Mouse (Mus musculus): ENCODE measurements around the gene Zfp526. TPM values are rescaled to one million over a fixed set of nuclear protein-coding genes. Genes with fewer than 3 reads are reported as not detected.
"Not testable (repeated sequence)": the region's sequence is repeated elsewhere in the genome, so short reads cannot be mapped to it uniquely, and the experiment has no call there.

Gene Zfp526
- total RNA-seq, 2 experiments from 2014 or later, result 9.3 to 9.4 TPM

DNA sequence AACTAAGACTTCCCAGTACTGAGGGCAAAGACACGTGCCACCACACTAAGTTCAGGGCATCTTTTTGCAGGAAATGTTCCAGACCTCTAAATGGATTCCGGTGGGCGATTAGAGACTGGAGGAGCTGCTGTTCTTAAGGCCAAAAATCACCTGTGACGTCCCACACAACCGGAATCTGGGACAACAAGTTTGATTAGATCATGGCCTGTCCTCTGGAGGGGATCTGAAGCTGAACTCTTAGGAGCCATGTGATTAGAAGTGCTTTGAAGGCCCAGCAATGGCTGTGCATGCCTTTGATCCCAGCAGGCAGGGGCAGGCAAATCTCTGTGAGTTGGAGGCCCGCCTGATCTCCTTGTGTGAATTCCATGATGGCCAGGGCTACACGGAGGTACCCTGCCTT, 19.4 kb downstream of the Zfp526 start:
- DNase-seq, result no peak

DNA sequence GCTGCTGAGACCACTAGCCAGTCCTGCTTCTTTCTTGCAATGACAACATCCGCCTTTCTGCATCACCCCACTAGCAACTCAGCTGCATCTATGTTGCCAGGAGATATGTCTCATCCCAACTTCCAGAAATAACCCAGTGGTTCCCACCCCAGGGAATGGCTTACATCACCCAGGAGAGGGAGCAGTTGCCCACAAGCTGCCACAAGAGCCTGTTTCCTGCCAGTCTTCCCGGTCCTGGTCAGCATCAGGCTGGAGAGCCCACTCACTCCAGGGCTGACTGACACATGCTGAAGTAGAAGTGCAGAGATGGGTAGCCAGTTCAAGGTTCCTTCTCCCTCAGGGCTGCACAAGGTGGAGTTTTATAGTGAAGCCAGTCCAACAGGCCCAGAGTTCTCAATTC, 19.8 kb downstream of the Zfp526 start:
- DNase-seq, result peak; percentile 72 to 77

DNA sequence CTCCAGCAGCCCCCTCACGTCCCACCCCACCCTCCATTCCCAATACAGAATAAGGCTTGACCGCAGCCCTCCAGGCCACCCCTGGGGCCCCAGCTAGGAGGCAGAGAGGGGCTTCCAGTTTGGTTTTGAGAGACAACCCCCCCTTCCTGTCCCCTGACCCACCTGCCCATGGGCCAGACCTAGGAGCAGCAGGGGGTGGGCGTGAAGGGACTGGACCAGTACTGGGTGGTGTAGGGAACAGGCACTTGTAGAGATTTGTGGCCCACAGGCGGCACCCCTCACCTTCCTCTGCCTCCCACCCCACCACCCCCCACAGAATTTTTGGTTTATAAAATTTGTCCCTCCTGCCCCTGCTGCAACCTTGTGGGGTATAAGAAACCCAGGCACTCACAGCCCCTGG, 22.1 kb downstream of the Zfp526 start:
- DNase-seq, result no peak

DNA sequence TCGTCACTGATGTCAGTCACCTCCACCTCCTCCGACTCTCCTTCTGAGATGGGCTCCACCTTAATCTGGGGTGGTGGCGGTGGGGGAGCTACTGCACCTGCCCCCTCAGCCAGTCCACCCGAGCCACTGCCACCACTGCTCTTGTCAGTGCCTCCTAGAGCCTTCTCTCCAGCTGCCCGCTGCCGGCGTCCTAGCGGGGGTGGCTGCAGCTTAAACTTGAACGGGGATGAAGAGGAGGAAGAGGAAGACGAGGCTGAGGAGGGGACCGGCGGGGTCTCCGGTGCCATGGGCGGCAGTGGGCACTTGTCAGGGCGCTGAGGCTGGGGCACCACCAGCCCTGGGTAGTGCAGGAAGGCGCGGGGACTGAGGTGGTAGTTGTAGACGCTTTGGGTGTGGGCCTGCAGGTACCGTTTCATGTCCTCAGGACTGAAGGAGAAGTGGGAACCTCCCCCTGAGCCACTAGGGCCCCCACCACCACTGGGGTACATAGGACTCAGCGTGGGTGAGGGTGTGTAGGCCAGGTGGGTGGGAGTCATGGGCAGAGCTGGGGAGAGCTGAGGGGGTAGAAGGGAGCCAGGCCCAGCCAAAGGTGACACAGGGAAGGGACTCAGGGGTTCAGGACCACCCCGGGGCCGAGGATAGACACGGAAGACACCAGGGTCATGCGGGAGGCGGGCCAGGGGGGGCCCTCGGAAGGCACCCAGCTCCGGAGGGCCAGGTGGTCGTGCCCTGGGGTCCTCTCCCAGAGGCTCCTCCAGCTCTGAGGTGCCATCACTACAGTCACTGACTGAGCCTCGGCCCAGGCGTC, 23.5 kb downstream of the Zfp526 start:
- DNase-seq, result no peak

DNA sequence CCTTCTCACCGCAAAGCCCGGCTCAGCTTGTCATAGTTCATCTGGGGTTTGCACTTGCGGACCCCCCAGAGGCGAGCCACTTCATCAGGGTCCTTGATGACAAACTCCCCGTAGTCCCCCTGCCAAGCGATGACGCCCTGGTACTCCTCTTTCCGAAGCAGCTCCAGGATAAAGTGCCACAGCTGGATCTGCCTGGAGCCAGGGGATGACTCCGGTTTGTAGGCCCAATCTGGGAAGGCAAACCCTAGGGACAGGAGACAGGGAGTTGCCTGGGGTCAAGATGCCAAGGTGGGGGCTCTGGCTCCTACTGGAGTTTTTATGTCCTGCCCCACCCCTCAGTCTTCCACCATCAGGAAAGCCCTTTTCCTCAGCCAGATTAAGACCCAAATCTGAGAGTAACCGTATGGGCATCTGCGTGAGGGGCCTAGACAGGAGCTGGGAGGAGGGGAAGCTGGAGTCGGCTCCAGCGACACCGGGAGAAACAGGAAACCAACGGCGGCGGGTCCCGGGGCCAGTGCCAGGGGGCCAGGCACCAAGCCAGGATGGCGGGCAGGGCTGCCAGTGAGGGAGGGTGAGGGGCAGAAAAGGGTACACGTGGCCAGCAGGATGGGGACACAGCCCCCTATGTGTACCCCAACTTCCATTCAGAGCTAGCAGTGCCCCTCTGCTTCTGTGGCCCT, 25.0 kb downstream of the Zfp526 start:
- DNase-seq, result peak; percentile 67 to 73

DNA sequence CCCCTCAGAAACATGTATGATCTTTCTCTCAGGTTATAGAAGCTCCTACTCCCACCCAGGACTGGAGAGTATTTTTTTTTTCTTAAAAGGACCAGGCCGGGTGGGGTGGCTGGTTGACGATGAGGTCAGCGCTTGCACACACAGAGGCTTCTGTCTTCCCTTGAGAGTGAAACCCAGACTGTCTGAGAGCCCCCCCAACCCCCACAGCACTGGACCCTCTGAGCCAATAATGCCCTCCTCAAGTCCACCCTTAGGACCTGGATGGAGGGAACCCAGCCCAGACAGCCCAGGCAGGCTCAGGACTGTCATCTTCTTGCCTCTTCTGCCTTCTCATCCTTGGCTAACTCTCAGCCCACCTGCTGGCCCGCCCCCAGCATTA, 25.5 kb downstream of the Zfp526 start:
- no peak for DNase-seq

DNA sequence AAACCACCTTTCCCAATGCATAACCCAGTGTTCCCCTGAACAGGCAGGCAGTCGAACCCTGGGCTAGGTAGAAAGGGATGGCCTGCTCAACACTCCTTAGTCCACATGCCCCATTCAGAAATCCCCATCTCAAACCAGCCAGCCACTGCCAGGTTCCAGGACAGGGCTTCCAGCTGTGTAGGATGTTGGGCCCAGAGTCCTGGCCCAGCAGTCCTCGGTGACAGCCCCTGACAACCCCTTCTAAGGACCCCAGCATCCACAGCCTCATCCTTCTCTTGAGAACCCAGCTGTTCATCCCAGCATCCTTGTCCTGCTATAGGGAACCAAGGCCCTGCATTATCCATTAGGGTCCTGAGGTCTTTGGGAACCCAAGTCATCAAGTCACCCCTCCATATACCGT, 26.3 kb downstream of the Zfp526 start:
- DNase-seq, result no peak

DNA sequence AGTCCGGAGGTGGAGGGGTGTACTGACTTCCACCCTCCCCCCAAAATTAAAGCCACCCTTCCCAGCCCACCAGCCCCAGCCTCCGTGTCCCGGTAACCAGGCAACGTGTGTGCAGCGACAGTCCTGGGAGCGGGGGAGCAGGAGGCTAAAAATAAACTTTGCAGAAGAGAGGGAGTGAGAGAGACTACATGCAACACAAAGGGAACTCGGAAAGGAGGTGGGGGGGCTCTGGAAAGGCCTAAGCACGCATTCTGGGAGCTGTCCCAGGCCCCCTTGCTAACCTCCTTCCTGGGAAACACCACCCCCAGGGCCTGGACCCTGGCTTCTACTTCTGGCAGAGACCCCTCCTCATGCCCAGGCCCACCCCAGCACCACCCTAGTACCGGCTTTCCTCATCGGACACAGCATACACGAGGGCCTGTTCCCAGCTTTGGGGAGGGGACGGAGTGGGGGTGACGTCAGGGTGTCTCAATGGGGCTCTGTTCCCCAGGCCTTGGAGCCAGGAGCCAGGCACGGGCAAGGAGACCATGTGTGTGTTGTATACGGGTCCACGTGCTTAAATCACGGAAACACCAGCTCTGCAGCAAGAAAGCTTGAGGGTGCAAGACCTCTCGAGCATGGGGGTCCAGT, 26.9 kb downstream of the Zfp526 start:
- peak; percentile 45 to 66 for DNase-seq

DNA sequence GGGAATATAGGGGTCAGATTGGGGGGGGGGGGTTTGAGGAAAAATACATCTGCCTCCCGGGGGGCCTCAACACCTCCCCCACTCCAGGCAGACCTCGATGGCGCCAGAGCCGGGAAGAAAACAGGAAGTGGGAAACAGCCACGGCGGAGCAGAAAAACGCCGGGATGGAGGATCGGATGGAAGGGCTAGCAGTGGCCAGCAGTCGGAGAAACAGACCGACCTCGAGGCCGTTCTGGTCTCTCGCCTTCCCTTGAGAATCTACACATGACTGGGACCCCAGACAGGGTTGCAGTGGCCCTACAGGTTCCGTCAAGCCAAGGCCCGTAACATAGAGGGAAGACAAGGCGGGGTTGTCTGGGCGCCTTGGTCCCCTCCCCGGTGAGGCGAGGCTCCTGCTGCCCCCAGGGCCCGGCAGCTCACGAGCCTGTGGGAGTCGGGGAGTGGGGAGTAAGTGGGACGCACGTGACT, 27.7 kb downstream of the Zfp526 start:
- peak in 1 of 2 experiments; percentile 39 for DNase-seq

DNA sequence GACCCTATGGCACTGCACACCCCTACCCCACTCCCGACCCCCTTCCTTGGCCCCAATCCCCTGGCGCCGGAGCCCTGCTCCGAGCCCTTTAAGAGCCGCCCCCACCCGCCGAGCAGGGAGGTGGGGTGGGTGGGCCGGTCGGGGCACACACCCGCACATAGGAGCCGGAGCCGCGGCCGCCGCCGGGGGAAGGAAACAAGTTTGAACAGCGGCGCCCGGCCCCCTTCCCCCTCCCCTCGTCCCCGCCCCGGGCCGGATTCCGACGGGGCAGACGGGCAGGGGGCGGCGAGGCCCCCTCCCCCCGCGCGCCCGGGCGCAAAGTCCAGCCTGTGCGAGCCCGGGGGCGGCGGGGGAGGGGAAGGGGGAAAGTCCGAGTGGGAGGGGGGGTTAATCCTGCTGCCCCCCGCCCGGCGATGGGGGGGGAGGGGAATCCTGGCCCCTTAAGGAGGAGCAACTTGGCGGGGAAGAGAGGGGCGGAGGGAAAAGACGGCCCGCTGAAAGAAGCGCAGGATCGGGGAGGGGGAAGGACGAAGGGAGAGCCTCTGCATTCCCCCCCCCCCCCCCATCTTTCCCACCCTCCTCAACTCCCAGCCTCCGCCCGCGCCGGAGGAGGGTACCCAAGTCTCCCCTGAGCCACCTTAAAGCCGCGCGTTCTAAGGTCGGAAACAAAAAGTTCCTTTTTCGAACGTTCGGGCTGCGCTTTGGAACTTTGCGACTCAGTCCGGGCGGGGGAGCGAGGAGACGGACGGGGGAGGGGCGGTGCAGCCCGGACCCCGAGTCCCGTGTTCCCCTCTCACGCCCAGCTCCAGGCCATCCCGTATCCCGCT, 28.3 kb downstream of the Zfp526 start:
- DNase-seq, result peak; percentile 74 to 87

DNA sequence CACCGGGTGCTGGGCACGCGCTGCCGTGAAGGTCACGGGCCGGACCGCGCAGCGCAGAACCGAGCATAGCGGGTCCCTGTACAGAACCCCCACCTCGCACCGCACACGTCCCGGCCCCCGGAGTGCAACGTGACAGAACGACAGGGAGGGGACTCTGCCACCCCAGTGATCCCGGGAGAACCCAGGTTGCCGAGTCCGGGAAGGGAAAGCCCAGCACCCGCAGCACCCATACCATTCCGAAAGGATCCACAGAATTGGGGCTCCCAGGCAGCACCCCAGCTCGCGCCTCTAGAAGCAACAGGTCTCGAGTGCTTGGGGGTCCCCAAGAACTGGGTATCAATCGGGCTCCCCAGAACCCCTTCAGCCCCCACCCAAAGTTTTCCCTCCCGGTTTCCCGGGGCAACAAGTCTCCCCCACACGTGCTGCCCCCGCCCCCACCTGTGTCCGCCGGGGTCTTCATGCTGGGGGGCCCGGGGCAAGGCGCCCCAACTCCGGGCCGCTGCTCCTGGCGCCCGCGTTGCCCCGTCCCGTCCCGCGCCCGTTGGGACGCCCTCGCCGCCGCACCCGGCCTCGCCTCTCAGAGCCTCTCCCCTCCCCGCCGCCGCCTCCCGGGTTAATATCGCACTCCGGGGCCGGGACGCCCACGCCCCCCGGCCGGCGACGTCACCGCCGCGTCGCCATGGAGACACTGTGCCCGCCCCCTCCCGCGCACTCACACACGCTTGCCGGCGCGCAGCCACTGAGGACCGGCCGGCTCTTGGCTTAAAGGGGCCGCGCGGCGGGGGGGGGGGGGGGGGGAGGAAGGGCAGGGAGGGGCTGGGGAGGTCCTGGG, 29.1 kb downstream of the Zfp526 start, which contains the start of gene Erf:
Gene Erf (minus strand): TSS at position 621 of the 832 bp plus-strand sequence.
- DNase-seq, result peak; percentile 96 to 97

DNA sequence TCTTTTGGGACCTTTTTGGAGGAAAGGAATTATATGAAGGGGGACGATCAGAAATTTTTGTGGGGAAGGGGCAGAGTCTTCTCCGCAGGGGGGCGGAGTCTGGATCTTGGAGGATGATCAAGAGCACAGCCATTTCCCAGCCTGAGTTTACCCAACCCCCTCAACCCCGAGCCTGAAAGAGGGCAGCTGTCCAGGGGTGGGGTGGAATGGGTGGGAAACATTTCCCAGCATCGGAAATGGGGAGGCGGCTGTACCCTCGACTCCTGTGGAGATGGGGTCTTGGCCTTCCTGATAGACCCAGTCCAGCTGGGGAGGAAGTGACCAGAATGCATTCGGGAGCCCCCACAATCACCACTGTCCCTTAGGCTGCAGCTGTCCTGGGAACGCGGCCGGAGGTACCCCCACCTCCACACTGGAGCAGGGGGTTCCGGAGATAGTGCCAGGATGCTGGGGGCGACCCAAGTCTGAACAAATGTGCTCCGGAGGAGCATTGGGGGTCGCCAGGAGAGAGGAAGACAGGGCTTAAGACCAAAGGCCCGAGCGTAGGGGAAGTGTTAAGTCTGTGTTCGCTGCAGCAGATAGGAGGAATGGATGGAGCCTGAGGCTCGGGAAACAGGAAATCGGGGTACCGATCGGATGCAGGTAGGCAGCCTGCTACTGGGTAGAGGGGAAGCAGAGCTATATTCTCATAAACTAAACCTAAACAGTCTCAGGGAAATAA, 30.0 kb downstream of the Zfp526 start:
- DNase-seq, result peak; percentile 35 to 71

DNA sequence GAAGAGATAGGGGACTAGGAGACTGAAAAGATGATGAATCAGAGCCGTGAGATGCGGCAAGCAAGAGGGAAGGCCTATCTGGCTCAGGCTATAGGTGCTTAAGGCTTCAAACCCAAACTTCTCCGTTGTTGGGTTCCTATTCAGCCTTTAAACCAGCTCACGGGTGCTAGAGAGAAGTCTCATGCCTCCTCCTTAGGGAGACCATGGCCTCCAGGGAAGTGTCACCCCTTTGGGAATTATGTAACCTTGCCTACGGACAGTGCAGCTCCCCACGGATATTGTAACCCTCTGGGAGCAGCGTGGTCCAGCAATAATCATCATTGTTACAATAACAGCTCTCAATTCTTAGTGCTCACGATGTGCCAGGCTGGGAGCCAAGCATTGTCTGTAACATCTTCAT, 30.6 kb downstream of the Zfp526 start:
- no peak for DNase-seq

DNA sequence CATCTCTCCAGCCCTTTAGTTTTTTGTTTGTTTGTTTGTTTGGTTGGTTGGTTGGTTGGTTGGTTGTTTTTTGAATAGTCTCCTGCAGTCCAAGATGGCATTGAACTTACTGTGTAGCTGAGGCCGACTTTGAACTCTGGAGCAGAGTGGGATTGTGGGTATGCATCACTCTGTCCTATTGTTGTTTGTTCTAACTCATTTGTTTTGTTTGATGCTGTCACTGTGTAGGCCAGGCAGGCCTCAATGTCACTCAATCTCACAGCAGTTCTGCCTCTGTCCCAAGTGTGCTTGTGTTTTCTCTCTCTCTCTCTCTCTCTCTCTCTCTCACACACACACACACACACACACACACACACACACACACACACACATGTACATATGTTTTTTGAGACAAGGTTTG, 40.7 kb downstream of the Zfp526 start:
- no peak for DNase-seq

DNA sequence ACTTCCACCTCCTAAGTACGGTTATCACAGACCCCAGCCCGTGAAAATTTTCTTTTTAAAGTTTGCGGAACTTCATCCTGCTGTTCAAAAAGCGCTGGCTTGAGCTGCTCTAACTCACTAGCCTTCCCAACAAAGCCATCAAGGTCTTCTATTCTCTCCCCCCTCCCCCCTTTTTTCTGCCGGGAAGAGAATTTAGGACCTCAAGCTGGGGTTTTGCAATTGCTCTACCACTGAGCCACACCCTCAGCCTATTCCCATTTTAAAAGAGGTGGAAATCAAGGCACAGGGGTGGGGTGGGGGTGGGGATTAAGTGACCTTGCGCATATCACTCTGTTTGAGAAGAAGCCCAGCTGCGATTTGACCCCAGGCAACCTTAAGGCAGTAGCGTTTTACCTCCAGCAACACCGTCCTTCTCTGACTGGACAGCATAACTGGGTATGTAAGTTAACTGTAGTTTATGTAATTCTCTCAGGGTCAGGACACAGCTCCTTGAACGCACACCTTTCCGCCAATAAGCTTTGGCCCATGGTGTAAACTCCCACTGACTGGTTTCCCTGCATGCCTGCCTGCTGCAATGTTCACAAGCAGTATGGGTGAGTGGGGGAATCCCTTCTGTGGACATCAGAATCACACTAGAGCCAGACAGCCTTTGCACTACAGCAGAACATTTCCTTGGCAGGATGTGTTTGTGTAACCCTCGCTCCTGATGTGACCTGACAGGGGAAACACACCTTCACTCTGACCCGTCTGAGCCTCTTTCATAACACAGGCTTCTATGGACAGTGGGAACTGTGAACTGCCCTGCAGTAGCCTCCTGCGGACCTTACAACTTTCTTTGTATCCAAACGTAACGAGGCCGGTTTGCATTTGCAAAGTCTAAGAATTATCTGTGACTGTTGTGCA, 43.0 kb downstream of the Zfp526 start:
- no peak for DNase-seq

DNA sequence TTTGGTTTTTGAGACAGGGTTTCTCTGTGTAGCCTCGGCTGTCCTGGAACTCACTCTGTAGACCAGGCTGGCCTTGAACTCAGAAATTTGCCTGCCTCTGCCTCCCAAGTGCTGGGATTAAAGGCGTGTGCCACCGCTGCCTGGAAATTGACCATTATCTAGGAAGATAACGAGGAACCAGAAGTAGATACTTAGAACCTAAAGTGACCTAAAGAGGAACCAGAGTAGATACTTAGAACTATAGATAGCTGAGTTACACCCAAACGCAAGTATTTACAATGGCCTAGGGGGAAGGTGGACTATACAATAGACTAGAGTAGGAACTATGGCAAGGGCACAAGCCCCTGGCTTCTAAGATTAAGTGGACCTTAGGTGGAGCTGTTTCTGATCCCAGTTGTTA, 44.5 kb downstream of the Zfp526 start:
- not testable (repeated sequence) for DNase-seq

DNA sequence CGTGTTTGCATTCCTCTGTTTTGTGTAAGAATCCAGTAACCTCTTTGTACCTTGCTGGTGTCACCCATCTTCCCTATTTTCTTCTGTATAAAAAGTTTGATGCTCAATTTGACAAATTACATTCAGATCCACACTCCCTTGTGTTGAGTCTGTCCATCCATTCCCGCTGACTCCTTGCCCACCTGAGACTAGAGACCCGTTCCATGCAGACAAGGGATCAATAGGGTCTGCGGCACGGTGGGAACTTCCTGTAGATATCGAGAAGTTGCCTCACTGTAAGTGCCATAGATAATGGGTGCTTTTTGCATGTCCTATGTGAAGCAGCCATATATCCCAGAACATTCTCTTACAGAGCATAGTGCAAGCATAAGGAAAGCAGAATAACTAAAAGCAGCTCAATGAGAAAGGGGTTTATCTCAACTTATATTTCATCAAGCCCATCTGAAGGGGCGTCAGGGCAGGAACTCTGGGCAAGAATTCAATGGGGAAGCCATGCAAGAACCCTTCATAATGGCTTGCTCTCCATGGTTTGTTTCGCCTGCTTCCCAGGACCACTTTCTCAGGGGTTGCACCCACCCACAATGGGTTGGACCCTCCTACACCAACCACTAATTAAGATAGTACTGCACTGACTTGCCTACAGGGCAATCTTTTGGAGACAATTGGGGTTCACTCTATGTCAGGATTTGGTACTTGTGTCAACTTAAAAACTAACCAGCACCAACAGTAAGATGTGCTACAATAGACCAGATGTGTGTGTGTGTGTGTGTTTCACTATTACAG, 45.1 kb downstream of the Zfp526 start:
- no peak for DNase-seq

DNA sequence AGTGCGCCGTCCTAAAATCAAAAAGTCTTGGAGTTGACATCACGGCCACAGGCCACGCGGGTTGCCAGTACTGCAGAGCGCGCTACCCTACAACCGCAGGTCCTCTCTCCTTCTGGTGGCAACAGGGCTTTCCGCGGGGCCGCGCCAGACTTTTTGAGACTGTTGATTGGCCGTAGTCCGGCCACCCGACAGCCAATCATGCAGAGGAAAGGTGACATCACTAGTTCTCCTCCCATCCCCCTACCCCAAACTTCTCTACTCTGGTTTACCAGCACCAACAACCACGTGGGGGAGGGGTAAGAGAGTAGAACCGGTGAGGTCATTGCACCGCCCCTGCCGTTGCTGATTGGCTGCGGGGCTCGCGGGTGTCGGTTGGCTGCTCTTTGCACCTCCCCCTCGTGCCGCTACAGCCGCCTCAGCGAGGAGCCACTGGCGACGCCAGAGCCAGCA, 46.1 kb downstream of the Zfp526 start, which contains the start of gene Cic:
Gene Cic (plus strand): TSS at position 404 of the 450 bp plus-strand sequence.
- DNase-seq, result peak; percentile 97 to 99

All from adrenal gland, postnatal 36 days (tissue).